ENCODE assay signal across 18 mouse cellular contexts in the genomic region with DNA sequence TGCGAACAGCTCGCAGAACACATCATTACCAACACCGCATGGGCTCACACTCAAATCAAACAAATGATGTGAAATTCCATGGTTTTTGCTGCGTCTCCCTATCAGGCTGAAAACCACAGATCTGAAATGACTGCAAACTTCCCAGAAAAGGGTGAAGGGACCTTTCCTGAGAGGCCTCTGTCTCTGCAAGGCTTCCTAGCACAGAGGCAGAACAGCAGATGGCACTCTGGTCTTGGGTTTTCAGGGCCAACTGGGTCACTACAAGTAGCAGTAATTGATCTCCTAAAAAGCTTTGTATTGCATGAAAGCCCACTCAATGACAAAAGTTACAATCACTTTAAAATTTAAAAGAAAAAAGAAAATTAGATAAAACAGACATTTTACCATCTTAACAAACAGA. TPM values are rescaled to one million over a fixed set of nuclear protein-coding genes. Genes with fewer than 3 reads are reported as not detected.
DNase-seq lines count a peak whose midpoint lies in the region; ATAC-seq and TF ChIP-seq lines count a peak whose summit lies in the region.
"Had no signal": no experiment of that assay in that cellular context is flagged by ENCODE, and none has a peak within 500 bp of the region (broad histone marks: within the 10 kb centered on the region; RNA-seq: fewer than 3 reads in every experiment).

No protein-coding gene starts in this region.

- H3K4me3 ChIP-seq in liver, embryonic 14.5 days (ENCODE audit: insufficient read depth in 1 of 2, low read depth in 2 of 2, low read length in 2 of 2), result no peak overlapping the region
- no peak overlapping the region for H3K4me3 ChIP-seq in cortical plate, adult 2 months (ENCODE audit: insufficient read depth, low read length)
- H3K4me3 ChIP-seq: erythroblast, embryonic 14.5 days; heart, embryonic 13.5 days; hindbrain, embryonic 10.5 days; intestine, embryonic 15.5 days; liver, embryonic 13.5 days; midbrain, embryonic 13.5 days had no signal

- TF ChIP-seq POLR2A in cortical plate, adult 2 months (IDR thresholded peaks at IDR 0.05; ENCODE audit: extremely low read depth, insufficient read depth, low read length), result no peak

- H3K4me1 ChIP-seq in liver, embryonic 14.5 days (replicated peaks; ENCODE audit: control insufficient read depth in 2 of 2, insufficient read depth in 2 of 2, low read length in 1 of 2), result no peaks in the 10 kb centered on the region
- H3K4me1 ChIP-seq in cortical plate, adult 2 months (ENCODE audit: control insufficient read depth, insufficient read depth, low read length), result peaks cover 3% of the 10 kb centered on the region; the same call in 1 of the 2 replicates
- H3K4me1 ChIP-seq: hindbrain, embryonic 10.5 days; liver, embryonic 13.5 days; midbrain, embryonic 13.5 days had no signal

- in situ Hi-C loops in Patski (cut with MboI; ENCODE audit: low pct_unique_long_range_greater_than_20kb), result no loop called here

- peaks cover 79% of the 10 kb centered on the region for H3K36me3 ChIP-seq in liver, embryonic 14.5 days (replicated peaks; ENCODE audit: control insufficient read depth, insufficient read depth, low read depth)

- peak; percentile 70 for DNase-seq in heart, adult 11 months
- no peak for DNase-seq in heart, adult 18-20 months
- no peak for DNase-seq in liver, embryonic 14.5 days (ENCODE audit: low read depth in 3 of 3, low spot score in 3 of 3)
- DNase-seq in liver (no peak), Patski (ENCODE audit: low read depth, low spot score) (no peak)
- DNase-seq in thymus, postnatal 4 days, result no peak
- DNase-seq: gastrocnemius, postnatal 10 days; liver, embryonic 13.5 days; right cerebral cortex, postnatal 14 days; thymus, adult 18-20 months had no signal

- H3K4me2 ChIP-seq in liver, embryonic 14.5 days (ENCODE audit: low read depth), result no peak overlapping the region
- H3K4me2 ChIP-seq: heart, embryonic 13.5 days; intestine, embryonic 15.5 days; liver, embryonic 13.5 days; midbrain, embryonic 13.5 days had no signal

- CTCF ChIA-PET in Patski (lab: Charles Lee), result no interaction called here

- H3K9ac ChIP-seq in liver, embryonic 14.5 days (replicated peaks), result no peak overlapping the region
- H3K9ac ChIP-seq: heart, embryonic 13.5 days; intestine, embryonic 15.5 days; liver, embryonic 13.5 days; midbrain, embryonic 13.5 days had no signal

- ATAC-seq in liver, embryonic 14.5 days (ENCODE audit: insufficient read depth), result no peak
- ATAC-seq in Patski, result no peak
- ATAC-seq: forebrain, embryonic 16.5 days; intestine, embryonic 15.5 days; midbrain, embryonic 13.5 days had no signal

- POLR2A ChIA-PET in Patski (lab: Charles Lee), result interaction anchor here (1.0 kb wide), 1 partner anchor 9 kb away, joined by 3 read pairs; no protein-coding TSS in a partner anchor

- peak; percentile 19; the same call in 1 of the 2 replicates for TF ChIP-seq CTCF in liver, embryonic 14.5 days (IDR thresholded peaks at IDR 0.05; ENCODE audit: low read depth)
- TF ChIP-seq CTCF in Patski (IDR thresholded peaks at IDR 0.05), result peak; percentile 26
- peak; percentile 33 for TF ChIP-seq CTCF in cortical plate, adult 2 months (IDR thresholded peaks at IDR 0.05; ENCODE audit: extremely low read depth, insufficient read depth, low read length)

- H3K27ac ChIP-seq in liver, embryonic 14.5 days, result no peak overlapping the region
- H3K27ac ChIP-seq in cortical plate, adult 2 months (ENCODE audit: insufficient read depth, low read length), result no peak overlapping the region
- H3K27ac ChIP-seq: heart, embryonic 13.5 days; hindbrain, embryonic 10.5 days; intestine, embryonic 15.5 days; liver, embryonic 13.5 days; midbrain, embryonic 13.5 days had no signal

- H3K9me3 ChIP-seq in liver, embryonic 14.5 days (ENCODE audit: control insufficient read depth, low read length), result no peaks in the 10 kb centered on the region
- H3K9me3 ChIP-seq: heart, embryonic 13.5 days; hindbrain, embryonic 10.5 days; intestine, embryonic 15.5 days; liver, embryonic 13.5 days; midbrain, embryonic 13.5 days had no signal

- no peak for TF ChIP-seq EP300 in liver, embryonic 14.5 days (IDR thresholded peaks at IDR 0.05; ENCODE audit: low read depth)

- no peaks in the 10 kb centered on the region for H3K27me3 ChIP-seq in liver, embryonic 14.5 days (ENCODE audit: control insufficient read depth, insufficient read depth, low read length)
- H3K27me3 ChIP-seq in Patski, result no peaks in the 10 kb centered on the region
- H3K27me3 ChIP-seq: heart, embryonic 13.5 days; intestine, embryonic 15.5 days; liver, embryonic 13.5 days; midbrain, embryonic 13.5 days had no signal

- WGBS in liver, embryonic 14.5 days (ENCODE audit: insufficient replicate concordance), result 92% methylated on average over 4 of the region's 4 CpGs

RNA-seq across cellular contexts. Expression of a gene that starts 59.9 kb away (rescaled TPM):
- not detected for total RNA-seq in heart, adult 18-20 months (2021)
- polyA plus RNA-seq in liver, embryonic 14.5 days (2012; rRNA removed), result 0.11 and 0.32 TPM in 2 replicates
- polyA plus RNA-seq in liver, embryonic 14.5 days (2014; fragmentation: Nextera tagmentation; extraction: Ambion mirVana), result 0.23 and 0.33 TPM in 2 replicates
- polyA plus RNA-seq in Patski (2021), result not detected
- 0.06 and 0.13 TPM in 2 replicates for polyA plus RNA-seq in cortical plate, adult 2 months (2012; rRNA removed)
- total RNA-seq: left cerebral cortex, postnatal 36 days had no signal
- polyA plus RNA-seq: erythroblast, embryonic 14.5 days; hindbrain, embryonic 10.5 days; midbrain, embryonic 13.5 days had no signal
